Mouse (Mus musculus) layer of hippocampus, adult 8-10 months (tissue): Measurements from ENCODE around the gene Pgbd5. TPM values are rescaled to one million over a fixed set of nuclear protein-coding genes. Genes with fewer than 3 reads are reported as not detected.

ENCODE experiments used
- DNase-seq, 2 experiments: peaks; one replicate each; pipeline ENCODE4 v3.0.0; 2022; ENCODE audit warnings: low spot score in 2 of 2
- total RNA-seq, 4 experiments: library from RNA; stranded (reverse); gene quantifications; 2 replicates each; pipeline ENCODE4 v1.2.4; 2022

Gene Pgbd5
- total RNA-seq, 4 experiments from 2014 or later, result 221 to 255 (median 242) TPM

- DNase-seq, result no peak
Measured at GRCm38 (mm10) chr8:124346852-124347523, 92.5 kb downstream of the Pgbd5 start.

- DNase-seq, result no peak
Measured at GRCm38 (mm10) chr8:124345098-124345497, 94.4 kb downstream of the Pgbd5 start.

GRCm38 (mm10) chr8:124343991-124344390 is 95.5 kb downstream of the Pgbd5 start:
- DNase-seq, result no peak

GRCm38 (mm10) chr8:124343151-124343550 is 96.3 kb downstream of the Pgbd5 start:
- no peak for DNase-seq

- DNase-seq, result no peak
Measured at GRCm38 (mm10) chr8:124340360-124341068, 98.9 kb downstream of the Pgbd5 start.

GRCm38 (mm10) chr8:124339742-124340141 is 99.7 kb downstream of the Pgbd5 start:
- DNase-seq, result no peak

GRCm38 (mm10) chr8:124336302-124336701 is 103.2 kb downstream of the Pgbd5 start:
- no peak for DNase-seq

GRCm38 (mm10) chr8:124331706-124332105 is 107.8 kb downstream of the Pgbd5 start:
- DNase-seq, result no peak

GRCm38 (mm10) chr8:124331094-124331493 is 108.4 kb downstream of the Pgbd5 start:
- no peak for DNase-seq

GRCm38 (mm10) chr8:124330433-124330832 is 109.0 kb downstream of the Pgbd5 start:
- DNase-seq, result peak; percentile 30 to 42

GRCm38 (mm10) chr8:124329690-124330089 is 109.8 kb downstream of the Pgbd5 start:
- DNase-seq, result no peak

GRCm38 (mm10) chr8:124328259-124328658 is 111.2 kb downstream of the Pgbd5 start:
- no peak for DNase-seq

- peak in 1 of 2 experiments; percentile 33 for DNase-seq
Measured at GRCm38 (mm10) chr8:124323356-124323755, 116.1 kb downstream of the Pgbd5 start.

GRCm38 (mm10) chr8:124321227-124321840 is 118.1 kb downstream of the Pgbd5 start:
- no peak for DNase-seq

GRCm38 (mm10) chr8:124319316-124319652 is 120.2 kb downstream of the Pgbd5 start:
- no peak for DNase-seq

Other genes with a start within 250 kb of the Pgbd5 start
- gene Galnt2, start 208.3 kb downstream of the Pgbd5 start, total RNA-seq, result 10 to 100 TPM; 33.7 to 48.5 (median 40.8) TPM
- gene Cog2, start 81.1 kb upstream of the Pgbd5 start, total RNA-seq, result 10 to 100 TPM; 42.8 to 48.9 (median 47.1) TPM
- 10 to 100 TPM; 22.3 to 34.0 (median 30.1) TPM for gene Agt, start 130.0 kb upstream of the Pgbd5 start, total RNA-seq
- gene Capn9, start 136.5 kb upstream of the Pgbd5 start, total RNA-seq, result under 1 TPM in 2 of 4 experiments, not detected in 2; 0.12 to 0.14 TPM
- gene 2310022B05Rik, start 223.7 kb upstream of the Pgbd5 start, total RNA-seq, result 10 to 100 TPM; 69.6 to 81.2 (median 75.2) TPM